Mouse (Mus musculus) liver, embryonic 14.5 days (tissue): ENCODE measurements around the gene Adamtsl4.

ENCODE experiments used
- CTCF ChIP-seq: IDR thresholded peaks from 2 replicates; pipeline ENCODE4 v1.5.1; 2016; ENCODE audit warnings: antibody characterized with exemption, low read depth, control low read depth
- EP300 ChIP-seq: IDR thresholded peaks from 2 replicates; pipeline ENCODE4 v1.6.1; 2016; ENCODE audit warnings: antibody characterized with exemption, low read depth

DNA sequence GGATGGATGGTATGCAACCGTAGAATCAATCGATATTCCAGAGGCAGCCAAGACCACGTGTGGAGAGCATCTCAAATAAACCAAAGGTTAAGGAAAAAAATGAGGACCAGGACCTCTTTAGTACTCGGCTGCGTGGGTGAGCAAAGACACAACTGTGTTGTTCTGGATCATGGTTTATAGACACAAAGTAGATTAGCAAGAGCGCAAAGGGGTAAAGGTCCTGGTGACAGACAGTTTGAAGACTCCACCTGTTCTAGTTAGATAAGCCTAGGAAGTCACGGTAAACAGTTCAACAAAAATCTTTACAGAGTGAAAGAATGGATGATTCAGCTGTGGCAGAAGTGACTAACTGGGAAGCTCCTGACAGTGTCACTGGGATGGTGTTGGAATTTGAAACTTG lies 44.6 kb downstream of the Adamtsl4 start:
- TF ChIP-seq CTCF: no peak
- TF ChIP-seq EP300: peak; percentile 85
